Mouse (Mus musculus) CH12F3 (cell line): ENCODE data around the gene Vgll4.

Source experiments
- in situ Hi-C: fragments of 300-500 bp; cut with MboI; formaldehyde crosslinking; loops from 2 replicates; pipeline ENCODE4 v1.14.3; 2020; ENCODE audit warnings: low sequenced_read_pairs

Vgll4 gene

GRCm38 (mm10) chr6:114969213-114970120, at the start of gene Vgll4:
TSS of gene Vgll4 (minus strand) at chr6:114969994.
- in situ Hi-C loops = no loop called here

- in situ Hi-C loops = no loop called here
Measured at GRCm38 (mm10) chr6:115015461-115015860, 45.7 kb upstream of the Vgll4 start.

GRCm38 (mm10) chr6:115013574-115013973, 43.8 kb upstream of the Vgll4 start:
- in situ Hi-C loops = no loop called here

GRCm38 (mm10) chr6:115011792-115012191, 42.0 kb upstream of the Vgll4 start:
- in situ Hi-C loops = no loop called here

- in situ Hi-C loops = no loop called here
Measured at GRCm38 (mm10) chr6:115010815-115011214, 41.0 kb upstream of the Vgll4 start.

GRCm38 (mm10) chr6:115010304-115010703, 40.5 kb upstream of the Vgll4 start:
- in situ Hi-C loops = no loop called here

- in situ Hi-C loops = no loop called here
Measured at GRCm38 (mm10) chr6:115007728-115008127, 37.9 kb upstream of the Vgll4 start.

- in situ Hi-C loops = no loop called here
Measured at GRCm38 (mm10) chr6:115006948-115007347, 37.2 kb upstream of the Vgll4 start.

- in situ Hi-C loops = no loop called here
Measured at GRCm38 (mm10) chr6:115006065-115006464, 36.3 kb upstream of the Vgll4 start.

- in situ Hi-C loops = no loop called here
Measured at GRCm38 (mm10) chr6:115005351-115005890, 35.6 kb upstream of the Vgll4 start.

GRCm38 (mm10) chr6:115004636-115005035, 34.8 kb upstream of the Vgll4 start:
- in situ Hi-C loops = no loop called here

GRCm38 (mm10) chr6:114998374-114999031, 28.7 kb upstream of the Vgll4 start:
- in situ Hi-C loops = no loop called here

GRCm38 (mm10) chr6:114997471-114997870, 27.7 kb upstream of the Vgll4 start:
- in situ Hi-C loops = no loop called here

- in situ Hi-C loops = no loop called here
Measured at GRCm38 (mm10) chr6:114996910-114997309, 27.1 kb upstream of the Vgll4 start.

GRCm38 (mm10) chr6:114994079-114994478, 24.3 kb upstream of the Vgll4 start:
- in situ Hi-C loops = no loop called here

- in situ Hi-C loops = no loop called here
Measured at GRCm38 (mm10) chr6:114993659-114994058, 23.9 kb upstream of the Vgll4 start.

- in situ Hi-C loops = no loop called here
Measured at GRCm38 (mm10) chr6:114991909-114992308, 22.1 kb upstream of the Vgll4 start.

- in situ Hi-C loops = no loop called here
Measured at GRCm38 (mm10) chr6:114988619-114988980, 18.8 kb upstream of the Vgll4 start.

GRCm38 (mm10) chr6:114987966-114988618, 18.3 kb upstream of the Vgll4 start:
- in situ Hi-C loops = no loop called here

GRCm38 (mm10) chr6:114982671-114983070, 12.9 kb upstream of the Vgll4 start:
- in situ Hi-C loops = no loop called here

- in situ Hi-C loops = no loop called here
Measured at GRCm38 (mm10) chr6:114979715-114980114, 9.9 kb upstream of the Vgll4 start.
